Mouse (Mus musculus): Measurements from ENCODE around the gene Gatc.

Gene Gatc

GRCm38 (mm10) chr5:115327610-115328548, 13.1 kb downstream of the Gatc start:
- peak; percentile 95 for DNase-seq

- DNase-seq: peak; percentile 100
Observed at GRCm38 (mm10) chr5:115326875-115327609, 13.9 kb downstream of the Gatc start, which contains the start of gene Srsf9. TSS of gene Srsf9 (plus strand) at chr5:115327177.

GRCm38 (mm10) chr5:115326256-115326831, 14.6 kb downstream of the Gatc start:
- DNase-seq: no peak

DNA sequence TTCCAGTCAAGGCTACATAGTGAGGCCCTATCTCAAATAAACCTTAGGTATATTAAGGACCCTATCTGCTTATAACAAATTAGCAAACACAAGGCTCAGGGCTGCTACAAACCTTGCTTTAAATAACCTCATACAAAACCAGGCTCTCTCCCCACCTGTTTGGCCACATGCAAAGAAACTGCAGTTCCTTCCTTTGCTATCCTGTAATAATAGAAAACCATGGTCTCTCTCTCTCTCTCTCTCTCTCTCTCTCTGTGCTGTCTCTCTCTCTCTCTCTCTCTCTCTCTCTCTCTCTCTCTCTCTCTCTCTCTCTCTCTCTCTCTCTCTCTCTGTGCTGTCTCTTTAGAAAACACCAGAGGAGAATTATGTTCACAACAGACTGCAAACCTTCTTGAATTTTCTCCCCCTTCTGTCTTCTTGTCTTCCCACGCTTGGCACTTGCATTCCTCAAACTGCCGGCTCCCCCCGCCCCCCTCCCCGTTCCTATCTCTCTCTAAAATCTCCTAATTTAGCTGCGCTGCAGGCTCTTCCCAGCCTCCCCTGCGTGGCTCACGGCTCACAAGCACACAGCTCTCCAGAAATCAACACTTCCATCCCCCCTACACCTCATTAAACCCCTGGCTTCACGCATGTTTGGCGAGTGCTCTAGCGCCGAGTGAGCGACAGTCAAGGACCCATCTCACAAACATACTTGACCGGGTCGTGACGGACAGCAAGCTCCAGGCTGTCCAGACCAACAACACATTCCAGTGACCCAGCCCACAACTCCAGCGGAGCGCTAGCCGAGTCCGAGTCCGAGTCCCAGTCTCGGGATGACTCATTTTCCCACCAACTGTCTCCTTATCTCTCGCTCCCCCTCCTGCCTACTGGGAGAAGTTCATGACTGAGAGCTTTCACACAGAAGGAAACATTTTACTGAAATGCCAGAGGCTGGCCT, 21.7 kb downstream of the Gatc start:
- DNase-seq: peak; percentile 98

GRCm38 (mm10) chr5:115317645-115318328, 23.2 kb downstream of the Gatc start:
- DNase-seq: peak; percentile 94

DNA sequence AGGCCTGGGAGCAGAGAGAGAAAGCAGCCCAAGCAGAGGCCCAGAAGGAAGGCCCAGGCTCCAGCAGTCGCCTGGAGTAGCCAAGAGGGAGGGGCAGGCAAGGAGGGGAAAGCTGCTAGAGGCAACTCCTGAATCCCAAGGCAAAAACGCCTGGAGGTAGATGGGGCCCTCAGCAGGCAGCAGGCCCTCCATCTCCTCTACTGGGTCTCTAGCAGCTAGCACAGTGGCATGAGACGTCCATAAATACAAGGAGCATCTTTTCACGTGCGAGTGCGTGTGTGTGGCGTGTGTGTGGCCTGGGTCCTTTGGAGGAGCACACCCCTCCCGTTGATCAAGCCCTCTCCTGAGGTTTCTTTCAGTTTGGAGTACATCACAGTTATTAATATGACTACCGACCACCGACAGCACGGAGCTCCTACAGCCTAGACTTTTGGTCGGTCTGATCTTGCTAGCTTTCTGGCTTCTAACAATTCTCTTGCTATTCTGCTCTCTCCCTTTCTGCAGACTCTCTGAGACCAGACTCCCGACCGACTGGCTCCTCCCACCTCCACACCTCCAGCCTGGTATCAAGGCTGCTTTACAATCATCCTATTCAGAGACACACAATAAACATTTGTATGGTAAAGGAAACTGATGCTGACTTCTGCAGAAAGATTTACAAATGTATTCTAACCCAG, 23.9 kb downstream of the Gatc start:
- DNase-seq: no peak

- no peak for DNase-seq
Observed at GRCm38 (mm10) chr5:115313668-115313943, 27.4 kb downstream of the Gatc start.

DNA sequence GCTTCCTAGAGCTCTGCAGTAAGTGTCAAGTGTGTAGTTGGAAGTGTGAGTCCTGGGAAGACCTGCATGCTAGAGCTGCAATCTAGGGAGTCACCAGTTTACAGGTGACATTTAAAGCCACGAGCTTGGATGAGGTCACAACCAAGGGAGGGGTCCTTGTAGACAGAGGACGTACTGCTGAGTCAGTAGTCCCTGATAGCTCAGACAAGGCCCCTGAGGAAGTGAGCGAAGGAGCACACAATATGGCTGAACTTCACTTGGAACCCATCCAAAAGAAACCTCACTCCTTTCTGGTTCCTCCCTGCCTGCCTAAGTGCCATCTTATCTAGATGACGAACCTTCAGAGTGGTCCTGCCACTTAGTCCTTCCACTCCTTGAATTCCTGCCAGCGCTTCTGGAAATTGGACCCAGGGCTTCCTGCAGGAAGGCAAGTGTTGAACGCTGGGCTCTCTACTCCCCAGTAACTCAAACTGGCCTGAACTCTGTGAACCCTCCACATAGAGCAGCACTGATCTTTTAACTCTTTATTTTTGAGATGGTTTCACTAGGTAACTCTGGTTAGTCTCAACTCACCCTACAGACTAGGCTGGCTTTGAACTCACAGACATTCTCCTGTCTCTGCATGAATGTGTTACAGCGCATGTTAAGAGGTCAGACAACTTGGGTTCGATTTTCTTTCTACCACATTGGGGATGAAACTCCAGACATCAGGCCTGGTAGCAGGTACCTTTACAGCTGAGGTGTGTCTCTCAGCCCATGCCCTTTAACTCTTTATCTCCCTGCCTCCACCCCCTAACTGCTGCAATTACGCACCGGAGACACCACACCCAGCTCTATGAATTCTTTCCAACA, 27.9 kb downstream of the Gatc start:
- DNase-seq: no peak

GRCm38 (mm10) chr5:115312354-115312753, 28.6 kb downstream of the Gatc start:
- DNase-seq: no peak

GRCm38 (mm10) chr5:115302190-115302589, 38.8 kb downstream of the Gatc start:
- peak; percentile 85 for DNase-seq

DNA sequence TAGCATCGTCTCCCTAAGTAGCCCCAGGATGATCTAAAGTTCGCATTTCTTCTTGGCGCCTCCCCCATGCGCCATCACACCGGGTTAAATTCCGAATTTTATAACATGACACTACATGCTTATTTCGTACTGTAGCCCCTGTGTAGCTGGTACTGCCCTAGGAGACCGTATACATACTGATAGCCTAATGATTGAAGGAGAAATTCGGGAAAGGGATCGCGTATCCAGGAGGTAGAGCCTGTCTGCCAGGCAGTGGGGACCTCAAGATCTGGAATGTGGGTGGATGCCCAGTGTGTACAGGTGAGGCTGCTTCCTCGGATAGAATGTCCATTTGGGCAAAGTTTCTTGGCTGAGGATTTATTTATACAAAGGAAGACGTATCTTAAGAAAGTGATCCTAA, 39.4 kb downstream of the Gatc start:
- peak; percentile 93 for DNase-seq

- DNase-seq: peak; percentile 100
Observed at GRCm38 (mm10) chr5:115300792-115301614, 40.0 kb downstream of the Gatc start, which contains the start of gene Dynll1. TSS of gene Dynll1 (minus strand) at chr5:115300999.

GRCm38 (mm10) chr5:115300035-115300744, 40.8 kb downstream of the Gatc start:
- DNase-seq: peak; percentile 98

- DNase-seq: no peak
Observed at GRCm38 (mm10) chr5:115296347-115296746, 44.6 kb downstream of the Gatc start.

DNA sequence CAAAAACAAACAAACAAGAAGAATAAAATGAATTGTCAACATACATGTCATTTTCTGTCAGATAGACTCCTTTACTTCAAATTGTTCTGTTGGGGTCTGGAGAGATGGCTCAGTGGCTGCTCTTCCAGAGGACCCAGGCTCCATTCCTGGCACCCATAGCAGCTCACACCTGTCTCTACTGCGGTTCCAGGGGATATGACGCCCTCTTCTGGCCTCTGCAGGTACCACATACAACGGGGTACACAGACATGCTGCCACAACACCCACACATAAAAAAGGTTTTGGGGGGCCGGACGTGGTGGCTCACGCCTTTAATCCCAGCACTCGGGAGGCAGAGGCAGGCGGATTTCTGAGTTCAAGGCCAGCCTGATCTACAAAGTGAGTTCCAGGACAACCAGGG, 46.8 kb downstream of the Gatc start:
- DNase-seq: no peak

GRCm38 (mm10) chr5:115284735-115285134, 56.2 kb downstream of the Gatc start:
- no peak for DNase-seq

All from heart, adult 11 months (tissue).